Mouse (Mus musculus) megakaryocyte, adult 5-6 weeks (primary cell): ENCODE measurements at regions not wholly inside any gene's neighbourhood (a gene's known extent, or its start where the extent isn't known, plus 50 kb on each side); places are given as distances from the start of the nearest gene placed in this dataset.

Experiments used
- ATAC-seq: 2 replicates; pipeline ENCODE4 v1.8.0; 2016; ENCODE audit warnings: mild to moderate bottlenecking, inconsistent platforms; ENCODE audit not compliant: poor library complexity, severe bottlenecking

DNA sequence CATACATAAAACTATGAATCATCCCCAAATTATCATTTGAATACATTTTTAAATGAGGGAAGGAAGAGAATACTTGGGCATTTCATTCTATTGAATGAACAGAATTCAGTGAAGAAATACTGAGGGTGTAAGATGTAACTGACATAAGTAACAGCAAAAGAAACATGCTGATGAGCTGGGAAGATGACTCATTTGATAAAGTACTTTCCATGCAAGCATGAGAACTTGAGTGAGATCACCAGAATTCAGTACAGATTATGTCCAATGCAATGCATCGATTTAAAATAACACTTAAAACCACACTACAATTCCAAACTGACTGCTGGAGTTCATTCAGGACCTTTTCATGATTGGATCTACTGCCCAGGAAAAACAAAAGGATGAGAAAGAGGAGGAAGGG is 3467.1 kb upstream of the Gm7489 start:
- no peak for ATAC-seq

DNA sequence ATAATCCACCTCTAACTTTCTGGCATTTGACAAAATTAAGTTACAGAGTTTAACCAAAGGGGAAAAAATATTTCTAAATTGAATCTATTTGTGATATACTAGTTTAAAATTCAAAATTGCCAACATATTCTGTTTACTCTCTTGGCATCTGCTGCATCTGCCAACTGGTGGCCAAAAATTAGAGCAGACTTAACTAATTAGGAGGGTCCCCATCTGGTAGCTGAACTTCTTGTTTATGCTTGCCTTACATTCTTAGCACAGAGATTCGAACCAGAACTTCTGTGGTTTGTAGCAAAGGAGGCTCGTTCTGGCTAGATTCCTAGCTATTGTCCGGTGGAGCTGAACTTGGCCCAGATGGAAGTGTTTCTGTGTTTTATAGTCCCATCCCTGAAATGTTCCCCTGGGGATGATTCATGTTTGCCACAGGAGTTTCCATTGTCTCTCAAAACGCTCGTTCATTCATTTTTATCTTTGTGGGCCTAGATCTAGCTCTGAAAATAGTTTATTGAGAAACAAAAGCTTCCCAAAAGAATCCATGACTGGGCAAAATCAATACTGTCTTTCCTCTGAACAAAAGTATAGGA is 3461.5 kb upstream of the Gm7489 start:
- no peak for ATAC-seq

DNA sequence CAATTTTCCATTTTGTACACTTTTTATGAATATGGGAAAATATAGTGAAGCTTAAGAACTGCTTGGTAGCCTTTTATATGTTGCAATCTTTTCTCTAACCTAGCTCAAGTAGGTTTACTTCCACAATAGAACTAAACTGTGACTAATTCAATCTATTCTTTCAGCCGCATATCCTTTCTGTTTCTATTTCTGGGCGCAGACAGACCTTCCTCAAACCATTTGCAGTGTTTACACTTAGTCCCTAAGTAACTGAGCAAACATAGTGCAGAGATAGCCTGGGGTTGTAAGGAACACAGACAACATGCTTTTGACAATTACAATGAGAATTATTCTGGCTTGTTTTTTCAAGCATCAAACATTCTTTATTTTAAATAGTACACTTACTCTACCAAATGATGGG is 3435.1 kb upstream of the Gm7489 start:
- ATAC-seq, result peak; percentile 78

DNA sequence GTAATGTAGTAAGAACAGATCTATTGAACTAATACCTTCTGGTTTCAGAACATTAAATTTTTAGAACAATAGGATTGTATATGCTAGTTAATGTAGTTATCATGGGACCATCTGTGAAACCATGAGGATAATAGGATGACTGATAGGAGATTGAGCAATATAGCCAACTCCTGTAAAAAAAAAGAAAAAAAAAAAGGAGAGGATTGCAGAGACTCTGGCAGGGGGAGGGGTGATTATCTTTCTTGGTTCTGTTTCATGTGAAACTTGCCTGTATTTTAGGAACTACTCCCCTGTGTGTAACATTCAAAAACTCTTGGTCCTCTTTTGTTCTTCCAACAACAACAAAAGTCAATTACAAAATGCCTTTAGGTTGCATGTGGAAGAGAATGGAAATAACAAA is 3412.1 kb upstream of the Gm7489 start:
- ATAC-seq, result no peak

DNA sequence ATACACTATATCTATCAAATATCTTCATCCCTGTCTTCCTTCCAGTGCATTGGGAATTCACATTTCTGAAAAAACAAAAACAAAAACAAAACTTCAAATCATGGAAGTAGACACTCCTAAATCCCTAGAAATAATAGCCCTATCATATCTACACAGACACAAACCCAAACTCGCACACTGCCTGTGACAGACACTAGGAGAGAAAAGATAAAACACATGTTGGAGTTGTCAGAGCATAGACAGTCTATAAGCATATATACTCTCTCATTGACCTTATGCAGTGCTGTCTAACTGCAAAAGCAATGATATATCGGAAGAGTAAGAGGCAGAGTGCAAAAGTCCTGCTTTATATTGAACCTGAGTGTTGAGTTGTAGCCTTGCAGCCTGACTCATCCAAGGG is 3386.0 kb upstream of the Gm7489 start:
- ATAC-seq, result no peak

DNA sequence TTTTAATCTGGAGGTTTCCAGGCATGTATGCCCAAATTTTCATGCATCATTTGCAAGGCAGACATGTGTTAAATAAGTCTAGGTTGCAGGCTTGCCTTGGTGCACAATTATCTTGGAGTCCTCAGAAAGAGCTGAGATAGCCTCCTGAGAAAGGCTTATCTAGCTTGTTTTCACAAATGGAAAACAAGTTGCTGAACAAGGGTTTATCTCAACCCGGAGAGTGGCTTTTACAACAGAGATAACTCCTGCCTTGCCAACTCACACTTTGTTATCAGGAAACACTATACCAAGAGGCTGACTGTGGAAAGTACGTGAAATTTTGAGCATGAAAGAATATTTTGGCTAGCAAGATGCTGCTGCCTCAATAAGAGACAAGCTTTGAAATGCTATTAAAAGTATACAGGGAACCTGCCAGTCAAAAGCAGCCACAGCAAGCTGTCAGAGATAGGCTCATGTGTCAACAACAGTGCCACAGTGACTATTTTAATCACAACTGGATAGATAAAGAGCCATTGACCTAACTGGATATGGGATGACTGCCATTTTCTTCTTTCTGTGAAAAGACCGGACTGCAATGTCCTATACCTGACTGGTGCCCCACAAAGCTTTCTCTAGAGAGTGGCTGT is 3376.6 kb upstream of the Gm7489 start:
- 0 out of 2 replicates have a peak, but pooled peaks have one; percentile 12 for ATAC-seq

DNA sequence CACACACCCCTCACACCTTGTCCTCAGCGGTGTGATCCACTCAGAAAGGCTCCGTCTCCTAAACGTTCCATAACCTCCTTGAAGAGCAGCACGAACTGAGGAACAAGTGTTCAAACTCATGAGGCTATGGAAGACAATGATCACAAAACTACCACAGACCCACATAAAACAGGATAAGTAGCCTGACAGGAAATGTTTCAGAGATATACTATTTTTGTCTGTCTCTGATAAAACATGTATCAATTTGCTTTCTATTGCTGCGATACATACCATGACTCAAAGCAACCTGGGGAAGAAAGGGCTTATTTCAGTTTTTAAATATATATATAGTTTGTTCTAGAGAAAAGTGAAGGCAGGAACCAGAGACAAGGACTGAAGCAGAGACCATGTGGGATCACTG is 3371.7 kb upstream of the Gm7489 start:
- ATAC-seq, result no peak

DNA sequence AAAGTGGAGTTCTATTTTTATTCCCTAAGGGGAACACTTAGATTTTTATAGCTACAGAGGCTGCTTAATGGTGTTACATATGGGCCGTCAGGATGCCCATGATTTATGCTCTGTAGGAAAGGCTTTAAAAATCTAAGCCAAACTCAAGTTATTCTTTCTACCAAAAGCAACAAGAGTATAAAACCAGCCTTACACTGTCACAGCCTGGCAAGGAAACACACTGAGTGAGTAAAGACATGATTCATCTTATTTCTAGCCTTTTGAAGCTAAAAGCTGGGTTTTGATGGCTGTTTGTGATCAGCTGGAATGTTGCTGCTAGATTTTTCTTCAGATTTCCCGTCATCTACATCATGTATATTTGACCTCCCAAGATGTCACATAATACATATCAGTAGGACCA is 3359.9 kb upstream of the Gm7489 start:
- ATAC-seq, result no peak

DNA sequence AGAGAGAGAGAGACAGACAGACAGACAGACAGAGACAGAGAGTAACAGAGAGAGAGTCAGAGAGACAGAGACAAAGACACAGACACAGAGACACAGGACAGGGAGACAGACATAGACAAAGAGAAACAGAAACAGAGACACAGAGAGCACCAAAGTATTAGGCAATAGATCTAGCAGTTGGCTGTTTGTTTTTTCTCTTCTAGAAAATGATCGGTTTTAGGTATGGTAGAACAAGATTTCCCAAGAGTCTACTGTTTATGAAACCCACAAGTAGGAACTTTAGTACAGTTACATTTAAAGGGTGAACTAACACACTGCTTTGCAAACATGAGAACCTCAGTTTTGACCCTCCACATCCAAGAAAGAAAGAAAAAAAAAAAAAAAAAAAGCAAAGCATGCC is 3350.2 kb upstream of the Gm7489 start:
- ATAC-seq, result peak; percentile 95

DNA sequence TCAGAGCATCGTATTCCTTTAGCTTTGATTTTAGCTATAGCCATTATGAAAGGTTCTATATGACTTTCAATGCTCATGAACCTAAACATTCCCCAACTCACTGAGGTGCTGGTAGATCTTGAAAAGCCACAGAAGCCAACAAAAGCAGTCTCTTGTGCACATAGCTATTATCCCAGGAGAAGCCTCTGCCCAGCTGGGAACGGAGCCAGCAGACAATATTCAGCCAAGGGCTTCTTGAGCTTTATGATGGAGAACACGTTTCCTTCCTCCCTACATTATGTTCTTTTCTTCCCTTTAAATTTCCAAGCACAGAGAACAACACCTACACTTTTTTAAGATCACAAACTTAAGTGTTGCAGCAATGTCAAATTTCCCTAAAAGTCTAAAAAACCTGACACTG is 3321.1 kb upstream of the Gm7489 start:
- ATAC-seq, result no peak

DNA sequence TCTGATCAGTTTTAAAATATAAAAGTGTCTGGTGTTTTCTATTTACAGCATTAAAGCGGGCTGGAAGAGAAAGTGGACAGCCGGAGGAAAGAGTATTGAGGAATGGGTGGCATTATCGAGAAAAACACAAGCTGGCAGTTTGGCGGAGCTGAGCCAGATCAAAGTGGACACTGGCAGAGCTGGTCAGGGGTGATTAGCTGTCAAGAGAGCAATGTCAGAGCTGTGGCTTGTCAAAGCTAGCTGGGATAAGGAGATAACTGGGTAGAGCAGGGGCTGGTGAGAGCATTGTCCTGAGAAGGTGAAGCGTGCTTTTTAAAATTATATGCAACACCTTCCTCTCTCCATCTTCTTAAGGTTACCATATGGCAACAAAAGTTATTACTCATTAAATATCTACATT is 3303.9 kb upstream of the Gm7489 start:
- ATAC-seq, result no peak

DNA sequence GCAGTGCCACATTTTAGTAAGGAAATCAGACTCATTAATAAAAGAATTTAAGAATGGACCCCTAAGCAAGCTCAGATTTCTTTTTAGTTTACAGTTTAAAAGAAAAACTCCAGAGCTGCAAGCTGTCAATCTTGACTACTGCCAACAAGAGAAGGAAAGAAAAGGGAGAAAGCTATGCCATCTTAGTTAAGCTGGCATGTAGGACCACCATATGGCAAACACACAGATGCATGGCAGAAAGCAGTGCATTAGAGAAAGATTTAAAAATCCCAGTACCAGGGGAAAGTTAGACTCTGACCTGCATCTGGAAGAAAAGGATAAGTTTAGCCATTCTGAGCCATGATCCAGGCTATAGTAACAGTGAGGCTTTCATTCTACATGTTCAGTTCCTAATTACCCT is 3300.8 kb upstream of the Gm7489 start:
- no peak for ATAC-seq

DNA sequence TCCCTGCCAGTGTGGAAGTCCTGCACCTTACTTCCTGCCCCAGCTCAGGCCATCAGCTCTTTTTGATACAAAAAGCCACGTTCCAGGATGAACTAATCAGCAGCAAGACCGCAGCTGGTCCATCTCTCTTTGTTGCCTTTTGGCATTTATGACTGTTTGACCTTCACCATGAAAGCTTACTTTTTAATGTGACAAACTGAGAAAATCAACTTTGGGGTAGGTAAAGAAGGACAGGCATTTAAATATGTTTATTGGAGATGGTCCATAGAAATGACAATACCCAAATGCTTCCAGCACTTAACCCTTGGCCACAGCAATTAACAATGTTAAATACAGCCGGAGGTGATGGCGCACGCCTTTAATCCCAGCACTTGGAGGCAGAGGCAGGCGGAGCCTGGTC is 3299.2 kb upstream of the Gm7489 start:
- ATAC-seq, result no peak
